Mouse (Mus musculus) natural killer cell, adult 2 months (primary cell): ENCODE data around the gene Map4k5.

Source experiments
- DNase-seq, 2 experiments: peaks; one replicate each; pipeline ENCODE4 v3.0.0; 2022; ENCODE audit warnings: low spot score in 2 of 2

Map4k5 gene

DNA sequence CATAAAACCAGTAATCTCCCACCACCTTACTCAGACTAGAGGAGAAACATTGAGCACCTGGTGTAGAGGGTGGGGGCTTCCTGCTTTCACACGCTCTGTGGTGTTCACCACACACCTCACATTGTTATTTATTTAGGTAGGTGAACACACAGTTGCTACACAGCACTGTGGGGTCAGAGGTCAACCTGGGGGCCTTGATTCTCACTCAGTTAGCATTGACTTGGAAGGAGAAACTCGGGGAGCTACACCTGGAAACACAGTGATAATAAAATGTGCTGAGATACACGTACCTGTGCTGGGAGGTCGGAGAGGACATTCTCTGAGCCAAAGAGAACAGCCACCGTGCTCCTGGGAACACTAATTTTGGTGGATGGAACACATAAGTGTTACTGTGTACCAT, 104.6 kb downstream of the Map4k5 start:
- no peak for DNase-seq

DNA sequence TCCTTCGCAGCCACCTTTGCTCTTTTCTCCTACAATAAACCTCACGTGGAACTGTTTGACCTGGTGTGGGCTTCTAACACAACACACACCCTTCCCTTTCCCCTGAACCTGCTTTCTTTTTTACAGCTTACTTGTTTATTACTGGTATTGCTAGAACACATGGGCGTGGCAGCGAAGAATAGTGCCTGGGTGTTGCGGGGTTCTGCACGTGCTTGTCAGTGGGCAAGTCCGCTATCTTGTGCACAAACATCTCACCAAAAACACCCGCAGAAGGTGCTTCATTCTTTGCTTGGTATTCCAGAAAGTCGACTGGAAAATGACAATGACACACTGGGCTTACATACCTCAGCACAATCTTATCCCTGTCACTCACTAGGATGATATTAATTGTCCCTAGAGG, 107.5 kb downstream of the Map4k5 start:
- no peak for DNase-seq

DNA sequence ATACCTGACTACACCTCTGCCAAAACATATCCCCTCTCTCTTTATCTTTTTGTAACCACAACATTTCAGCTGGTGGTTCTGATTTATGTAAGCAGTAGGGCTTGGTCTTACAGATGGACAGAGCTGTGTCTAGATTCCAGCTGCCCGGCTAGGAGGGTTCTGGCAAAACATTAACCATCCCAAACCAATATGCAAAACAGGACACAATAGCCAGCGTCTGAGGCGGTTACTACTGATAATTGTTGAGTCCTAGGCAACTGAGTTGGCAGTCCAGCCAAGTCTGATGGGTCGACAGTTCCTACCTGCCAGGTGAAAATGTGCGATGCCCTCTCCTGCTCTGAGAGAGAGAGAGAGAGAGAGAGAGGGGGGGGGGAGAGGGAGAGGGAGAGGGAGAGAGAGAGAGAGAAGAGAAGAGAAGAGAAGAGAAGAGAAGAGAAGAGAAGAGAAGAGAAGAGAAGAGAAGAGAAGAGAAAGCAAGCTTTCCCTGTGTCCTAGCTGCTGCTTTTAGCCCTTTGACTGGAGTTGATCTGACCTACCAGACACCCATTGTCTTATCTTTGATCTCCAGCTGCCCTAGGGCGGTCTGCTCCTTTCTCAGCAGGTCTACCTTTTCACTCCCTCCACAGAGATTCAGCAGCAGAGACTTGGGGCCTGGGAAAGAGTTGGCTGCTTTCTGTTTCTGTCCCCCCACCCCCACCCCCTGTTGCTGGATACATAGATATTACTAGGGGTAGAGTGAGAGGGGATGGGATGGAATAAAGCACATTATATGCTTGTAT, 109.6 kb downstream of the Map4k5 start:
- no peak for DNase-seq

DNA sequence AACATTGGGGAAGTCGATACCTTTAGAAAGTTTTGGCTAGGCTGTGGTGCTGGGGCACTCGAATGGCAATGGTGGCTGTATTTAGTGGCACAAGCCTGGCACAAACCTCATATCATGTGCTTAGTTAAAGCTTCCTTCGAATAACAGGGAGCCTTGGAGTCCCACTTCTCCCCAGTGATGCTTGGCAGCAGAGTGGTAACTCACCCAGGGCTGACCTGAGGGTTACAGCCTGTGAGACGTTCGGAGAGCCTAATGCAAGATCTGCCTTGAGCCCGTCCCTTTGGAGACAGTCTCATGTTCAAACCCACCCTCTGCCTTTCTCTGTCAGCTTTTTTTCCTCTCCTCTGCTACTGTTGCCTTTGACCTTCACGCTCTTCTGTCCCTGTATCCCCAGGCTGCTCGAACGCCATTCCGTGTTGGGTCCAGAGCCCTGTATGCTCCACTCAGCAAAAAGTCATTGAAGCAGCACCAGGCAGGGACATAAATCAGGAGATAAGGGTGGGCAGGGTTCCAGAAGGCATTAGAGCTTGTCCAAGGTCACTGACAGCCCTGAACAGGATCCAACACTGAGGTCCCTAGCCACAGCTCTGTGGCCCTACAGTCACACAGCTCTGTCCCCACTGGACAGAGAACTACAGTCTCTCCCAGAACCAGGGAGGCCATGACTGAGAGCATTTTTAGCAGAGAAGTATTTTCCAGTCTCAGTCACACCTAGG, 110.9 kb downstream of the Map4k5 start:
- DNase-seq = no peak

- no peak for DNase-seq
Observed at GRCm38 (mm10) chr12:69781480-69781879, 111.5 kb downstream of the Map4k5 start.

GRCm38 (mm10) chr12:69777957-69778356, 115.0 kb downstream of the Map4k5 start:
- no peak for DNase-seq

DNA sequence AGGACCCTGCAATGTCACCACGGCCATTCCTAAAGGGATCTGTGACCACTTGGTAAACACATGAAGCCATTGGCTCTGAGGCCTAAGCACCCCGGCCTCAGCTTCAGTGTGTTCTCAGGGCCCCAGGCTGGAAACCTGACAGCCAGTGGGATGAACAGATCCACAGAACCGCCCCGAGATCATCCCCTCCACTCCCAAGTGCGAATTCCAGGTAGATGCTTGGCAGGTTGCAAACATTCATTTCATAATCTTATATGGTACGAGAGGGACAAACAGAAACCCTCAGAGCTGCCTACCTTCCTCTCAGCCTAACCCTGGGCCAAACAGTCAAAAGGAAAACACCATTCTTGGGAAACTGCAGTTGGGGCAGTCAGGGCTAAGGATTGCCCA, 115.7 kb downstream of the Map4k5 start:
- DNase-seq = no peak

GRCm38 (mm10) chr12:69776607-69777340, 116.2 kb downstream of the Map4k5 start:
- no peak for DNase-seq

DNA sequence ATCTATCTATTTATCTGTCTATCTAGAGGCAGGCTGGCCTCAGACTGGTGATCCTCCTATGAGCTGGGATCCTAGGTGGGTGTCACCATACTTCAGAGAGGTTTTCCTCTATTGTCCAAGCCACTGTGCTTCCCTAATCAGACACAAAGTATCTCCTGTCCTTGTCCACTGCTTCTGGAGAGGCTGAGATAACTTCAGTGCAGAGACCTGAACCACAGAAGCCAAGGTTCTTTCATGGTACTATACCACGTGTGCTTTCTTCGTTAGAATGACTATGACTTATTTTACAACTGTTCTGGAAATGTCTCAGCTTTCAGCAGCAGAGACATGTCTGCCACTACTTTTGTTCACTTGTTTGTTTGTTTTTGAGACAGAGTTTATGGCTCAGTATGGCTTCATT, 124.2 kb downstream of the Map4k5 start:
- DNase-seq = no peak

DNA sequence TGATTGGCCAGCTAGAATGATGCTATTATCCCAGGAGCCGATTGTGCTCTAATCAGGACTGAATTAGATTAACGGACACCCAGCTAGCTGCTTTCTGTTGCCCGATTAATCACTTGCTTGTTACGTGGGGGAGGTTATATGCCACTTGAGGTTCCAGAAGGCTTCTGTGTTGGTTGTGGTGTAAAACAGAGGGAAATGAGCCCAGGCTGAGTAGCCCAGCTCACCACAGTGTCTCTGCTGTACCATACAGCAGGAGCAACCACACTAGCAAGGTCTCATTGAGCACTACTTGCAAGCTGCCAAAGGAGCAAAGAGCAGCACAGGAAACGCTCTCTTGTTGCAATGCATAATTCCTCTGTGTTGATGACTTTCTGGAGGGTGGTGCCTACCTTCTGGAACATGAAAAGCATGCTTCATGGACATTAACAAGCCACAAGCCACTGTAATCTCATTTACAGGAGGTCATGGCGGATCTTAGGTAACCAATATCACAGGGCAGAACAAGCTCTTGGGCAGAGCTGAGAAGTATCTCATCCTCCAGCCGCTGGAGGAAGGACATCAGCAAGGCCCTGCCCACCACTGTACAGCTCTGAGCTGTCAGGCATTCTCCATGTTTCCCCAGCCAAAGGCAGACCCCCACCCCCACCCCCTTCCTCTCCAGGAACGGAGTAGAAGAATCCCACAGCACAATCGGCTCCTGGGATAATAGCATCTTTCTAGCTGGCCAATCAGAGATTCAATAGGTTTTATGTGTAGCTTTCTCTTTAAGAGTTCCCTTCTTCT, 125.3 kb downstream of the Map4k5 start:
- DNase-seq = no peak

DNA sequence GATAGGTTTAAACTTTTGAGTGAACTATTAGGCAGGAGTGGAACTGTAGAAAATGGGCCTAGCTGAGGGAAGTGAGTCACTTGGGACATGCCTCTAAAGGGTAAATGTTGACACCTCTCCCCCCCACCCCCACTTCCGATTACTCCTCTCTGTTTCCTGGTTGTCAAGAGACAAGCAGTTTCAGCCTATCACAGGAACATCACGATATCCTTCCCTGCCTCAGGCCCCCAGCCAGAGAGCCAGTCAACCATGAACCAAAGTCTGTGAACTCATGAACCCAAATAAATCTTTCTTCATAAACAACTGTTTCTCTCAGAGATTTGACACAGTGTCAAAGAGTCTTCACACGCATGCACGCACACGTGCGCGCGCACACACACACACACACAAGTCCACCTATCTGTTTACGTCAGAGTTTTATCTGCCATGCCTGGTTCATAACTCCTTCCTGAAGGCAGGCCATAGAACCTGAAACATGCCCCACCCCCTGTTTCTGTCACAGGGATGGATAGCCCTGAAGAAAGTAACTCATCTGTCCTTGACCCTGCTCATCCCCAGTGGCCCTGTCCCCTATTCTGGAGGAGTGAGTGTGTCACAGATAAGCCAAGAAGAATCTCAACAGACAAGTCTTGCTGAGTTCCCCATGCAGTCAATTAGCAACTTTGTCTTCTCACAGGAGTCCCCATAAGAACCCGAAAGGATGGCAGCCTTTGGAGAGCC, 126.7 kb downstream of the Map4k5 start:
- peak in 1 of 2 experiments; percentile 46 for DNase-seq

GRCm38 (mm10) chr12:69765543-69765942, 127.5 kb downstream of the Map4k5 start:
- DNase-seq = no peak

GRCm38 (mm10) chr12:69761603-69762002, 131.4 kb downstream of the Map4k5 start:
- no peak for DNase-seq

DNA sequence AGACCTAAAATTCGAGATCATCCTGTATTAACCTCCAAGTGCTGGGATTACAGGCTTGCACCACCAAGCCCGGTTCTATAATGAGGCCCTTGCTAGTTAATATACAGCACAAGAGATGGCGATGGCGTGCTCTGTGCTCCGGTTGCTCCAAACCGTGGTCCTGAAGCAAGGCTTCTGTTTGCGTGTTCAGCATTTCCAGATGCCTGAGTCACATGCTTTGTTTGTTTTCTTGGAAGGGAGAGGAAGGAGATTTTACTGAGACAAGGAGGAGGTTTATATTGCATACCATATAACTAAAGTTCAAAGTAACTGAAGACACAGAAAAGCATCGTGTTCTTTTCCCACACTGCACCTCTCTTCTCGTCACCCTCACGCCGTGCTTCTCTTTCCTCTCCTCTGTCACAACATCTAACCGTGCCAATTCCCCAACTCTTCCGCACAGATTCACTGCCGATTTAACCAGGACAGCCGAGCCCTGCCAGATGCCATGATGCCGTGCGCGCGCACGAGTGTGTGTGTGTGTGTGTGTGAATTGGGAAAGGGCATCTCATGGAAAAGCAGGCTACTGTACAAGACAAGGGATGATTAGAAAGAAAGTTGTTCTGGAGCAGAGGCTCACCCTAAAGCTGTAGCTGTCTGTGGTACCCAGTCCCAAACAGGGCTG, 132.1 kb downstream of the Map4k5 start:
- DNase-seq = no peak

DNA sequence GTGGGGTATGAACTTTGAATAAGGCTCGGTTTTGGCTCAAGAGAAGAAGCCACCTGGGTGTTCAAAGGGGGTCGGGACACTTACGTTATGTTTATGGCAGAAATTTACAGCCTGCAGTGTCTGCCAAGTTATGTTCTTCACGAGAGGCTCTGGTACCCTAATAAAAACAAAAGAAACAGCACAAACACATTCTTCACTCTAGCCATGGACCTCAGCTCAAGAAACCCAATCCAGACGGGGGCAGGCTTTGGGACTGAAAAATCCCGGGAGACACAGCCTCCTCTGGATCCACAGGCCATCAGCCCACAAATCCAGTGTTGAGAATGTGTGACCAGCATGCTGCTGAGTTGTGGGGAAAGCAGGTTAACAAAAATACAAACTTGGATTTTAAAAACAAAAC, 133.0 kb downstream of the Map4k5 start:
- no peak for DNase-seq

- DNase-seq = no peak
Observed at GRCm38 (mm10) chr12:69759267-69759885, 133.6 kb downstream of the Map4k5 start.

DNA sequence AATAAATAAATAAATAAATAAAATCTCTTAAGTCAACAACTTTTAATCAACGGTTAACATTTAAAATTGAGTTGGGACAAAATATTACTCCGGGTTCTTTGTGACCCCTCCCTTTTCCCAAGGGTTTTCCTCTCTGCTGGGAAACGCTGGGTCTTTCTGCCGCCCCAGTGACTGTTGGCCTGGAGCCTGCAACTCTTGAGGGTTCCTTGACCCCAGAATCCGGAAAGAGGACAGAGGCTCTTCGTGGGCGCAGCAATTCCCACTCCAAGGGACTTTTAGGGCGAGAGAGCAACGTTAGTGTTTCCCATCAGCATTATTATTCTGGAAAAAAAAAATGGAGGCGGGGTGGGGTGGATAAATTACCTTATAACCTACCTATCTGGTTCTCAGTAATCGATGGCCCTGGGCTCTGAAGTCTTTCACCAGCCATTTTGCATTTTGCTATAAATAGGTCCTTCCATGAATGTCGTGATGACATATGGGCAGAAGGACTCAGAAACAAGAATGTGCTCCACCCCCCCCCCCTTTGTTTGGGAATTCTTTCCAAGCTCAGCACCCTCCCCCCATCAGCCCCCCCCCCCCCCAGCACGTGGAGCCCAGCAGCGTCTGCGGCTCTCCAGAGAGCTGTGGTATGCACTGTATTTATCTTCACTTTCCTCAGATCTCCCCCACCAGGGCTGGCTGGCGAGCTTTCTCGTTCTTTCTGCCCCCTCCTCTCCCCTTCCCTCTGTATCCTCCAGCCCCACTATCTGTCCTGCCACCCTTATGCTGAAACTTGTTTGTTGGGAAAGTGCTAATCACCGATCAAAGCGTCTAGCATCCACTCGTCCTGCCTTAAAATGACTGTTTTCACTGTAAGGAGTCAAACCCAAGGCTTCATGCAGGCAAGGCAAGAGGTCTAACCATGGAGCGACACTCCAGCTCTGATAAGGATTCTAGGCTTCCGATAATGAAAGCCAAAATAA, 134.5 kb downstream of the Map4k5 start:
- DNase-seq = no peak

DNA sequence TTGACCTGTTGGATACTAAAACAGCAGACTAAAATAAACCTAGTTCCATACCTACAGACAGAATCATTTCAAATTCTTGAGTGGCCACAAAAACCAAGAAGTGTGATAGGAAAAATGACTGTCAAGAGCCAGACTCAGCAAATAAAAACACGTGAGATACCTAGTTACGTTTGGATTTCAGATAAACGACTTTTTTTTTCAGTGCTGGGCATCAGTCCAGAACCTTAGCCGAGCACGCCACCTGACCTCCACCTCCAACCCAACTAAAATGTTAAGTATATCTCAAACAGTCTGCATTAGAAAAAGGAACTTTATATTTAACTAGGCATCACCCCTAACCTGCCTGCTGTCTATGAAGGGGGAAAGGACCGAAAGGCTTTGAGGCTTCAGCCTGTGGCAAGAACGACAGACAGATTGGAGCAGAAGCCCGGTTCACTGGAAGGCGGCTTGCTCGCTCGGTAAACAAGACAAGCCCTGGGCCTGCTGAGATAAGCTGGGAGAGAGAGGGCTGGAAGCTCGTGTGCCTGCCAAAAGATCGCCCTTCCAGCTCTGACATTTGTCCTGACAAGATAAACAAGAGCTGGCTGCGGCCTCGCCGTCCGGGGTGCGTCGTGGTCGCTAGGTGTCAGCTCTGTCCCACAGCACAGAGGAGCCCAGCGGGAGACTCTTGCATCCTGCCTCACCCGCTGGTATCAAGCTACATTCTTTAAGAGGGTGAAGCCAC, 135.4 kb downstream of the Map4k5 start:
- DNase-seq = peak; percentile 52 to 68
